Mouse (Mus musculus) liver, adult 2 months (tissue): Measurements from ENCODE around the gene Susd6.

Experiments
- CTCF ChIP-seq: fragments of 200-500 bp; IDR thresholded peaks from 2 replicates; pipeline ENCODE4 v1.5.1; 2011; ENCODE audit warnings: low read depth, low read length, control low read depth
- POLR2A ChIP-seq: fragments of 200-500 bp; IDR thresholded peaks from 2 replicates; pipeline ENCODE4 v1.6.1; 2011; ENCODE audit warnings: low read length, control low read depth; ENCODE audit not compliant: insufficient read depth; ENCODE audit errors: extremely low read depth

GRCm38 (mm10) chr12:80783889-80784288, 6.4 kb upstream of the Susd6 start:
- TF ChIP-seq CTCF (no peak), POLR2A (no peak)
